Mouse (Mus musculus): ENCODE measurements at regions not wholly inside any gene's neighbourhood (a gene's known extent, or its start where the extent isn't known, plus 50 kb on each side); places are given as distances from the start of the nearest gene placed in this dataset.

DNA sequence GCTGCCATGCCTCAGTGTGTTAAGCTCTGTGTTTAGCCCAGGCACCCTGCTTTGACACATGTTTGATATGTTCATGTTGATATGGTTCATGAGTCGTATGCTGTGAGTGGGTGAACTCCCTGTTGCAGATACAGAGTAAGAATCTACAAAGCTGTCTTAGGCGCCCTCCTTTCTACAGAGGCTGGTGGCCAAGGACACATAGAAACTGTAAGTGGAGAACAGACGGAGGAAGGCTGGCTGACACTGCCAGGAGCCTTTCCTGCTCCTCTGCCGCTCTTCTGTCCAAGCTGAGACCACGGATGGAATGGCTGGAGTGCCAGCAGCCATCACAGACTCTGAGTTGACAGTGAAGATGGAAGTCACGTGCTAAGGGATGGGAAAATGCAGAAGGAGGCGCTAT lies 62.0 kb upstream of the Zfp637 start:
- no peak for DNase-seq (ENCODE audit: low read depth, low spot score)

- DNase-seq (ENCODE audit: low read depth, low spot score): no peak
Measured at GRCm38 (mm10) chr6:117788580-117789540, 52.1 kb upstream of the Zfp637 start.

GRCm38 (mm10) chr6:117790581-117790980 lies 50.4 kb upstream of the Zfp637 start:
- no peak for DNase-seq (ENCODE audit: low read depth, low spot score)
